Mouse (Mus musculus): ENCODE measurements around the gene Gng7.

- TF ChIP-seq EP300 (IDR thresholded peaks at IDR 0.05; ENCODE audit: low read depth) (no peak), CTCF (IDR thresholded peaks at IDR 0.05; ENCODE audit: low read depth) (no peak)
Measured at GRCm38 (mm10) chr10:81026857-81027256, 12.1 kb upstream of the Gng7 start.
